Mouse (Mus musculus) lung, postnatal 36 days (tissue): ENCODE data around the gene Extl2.
A peak's percentile ranks its signal among the peaks of the same experiment; 100 is the strongest.

Experiments
- DNase-seq: peaks from one replicate; pipeline ENCODE4 v3.0.0; 2022; ENCODE audit warnings: mixed read lengths

Extl2 gene

DNA sequence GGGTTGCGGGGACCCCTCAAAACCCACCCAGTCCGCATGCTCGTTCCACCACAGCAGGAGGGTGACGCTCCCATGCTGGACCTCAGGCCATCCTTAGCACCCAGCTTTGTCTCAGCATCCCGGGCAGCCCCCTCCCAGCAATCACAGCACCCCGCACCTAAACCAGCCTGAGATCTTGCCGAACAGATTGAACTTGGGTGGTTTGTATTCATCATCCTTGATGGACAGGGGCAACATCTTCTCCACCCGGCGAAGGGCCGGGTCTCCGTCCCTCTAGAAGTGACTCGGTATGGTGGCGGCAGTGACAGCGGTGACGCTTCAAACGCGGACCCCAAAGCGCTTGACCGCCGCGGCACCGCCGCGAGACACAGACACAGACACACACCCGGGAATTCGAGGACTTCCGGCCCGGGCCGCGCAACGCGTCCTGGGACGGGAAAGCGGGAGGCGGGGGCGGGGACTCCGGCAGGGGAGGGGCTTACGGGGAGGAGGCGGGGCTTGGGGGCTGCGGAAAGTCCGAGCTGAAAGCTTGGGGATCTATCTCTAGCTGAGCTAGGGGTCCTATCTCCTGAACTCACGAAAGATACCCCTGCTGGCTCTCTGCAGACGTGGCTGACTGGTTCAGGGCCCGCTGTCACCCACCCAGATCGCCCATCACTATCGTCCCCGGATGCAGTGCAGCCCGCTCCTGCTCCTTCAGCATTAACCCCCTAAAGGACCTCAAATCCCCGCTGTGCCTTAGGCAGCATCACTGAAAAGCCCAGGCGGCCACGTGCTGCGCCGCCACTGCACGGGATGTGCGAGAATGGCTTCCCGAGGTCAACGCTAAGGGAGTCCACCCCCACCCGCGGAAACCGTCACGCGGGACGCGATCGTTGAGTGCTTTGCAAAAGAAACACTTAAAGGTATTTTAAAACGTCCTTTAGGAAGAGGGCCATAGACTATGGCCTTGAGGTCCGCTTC is at the start of gene Extl2, which contains the start of gene Slc30a7:
Extl2 (plus strand) TSS at position 485 of the 963 bp plus-strand sequence.
Slc30a7 (minus strand) TSS at position 429 of the 963 bp plus-strand sequence.
- peak; percentile 86 for DNase-seq

- no peak for DNase-seq
Observed at GRCm38 (mm10) chr3:115961311-115962027, 45.8 kb upstream of the Extl2 start.

- no peak for DNase-seq
Observed at GRCm38 (mm10) chr3:115962028-115962415, 45.2 kb upstream of the Extl2 start.

DNA sequence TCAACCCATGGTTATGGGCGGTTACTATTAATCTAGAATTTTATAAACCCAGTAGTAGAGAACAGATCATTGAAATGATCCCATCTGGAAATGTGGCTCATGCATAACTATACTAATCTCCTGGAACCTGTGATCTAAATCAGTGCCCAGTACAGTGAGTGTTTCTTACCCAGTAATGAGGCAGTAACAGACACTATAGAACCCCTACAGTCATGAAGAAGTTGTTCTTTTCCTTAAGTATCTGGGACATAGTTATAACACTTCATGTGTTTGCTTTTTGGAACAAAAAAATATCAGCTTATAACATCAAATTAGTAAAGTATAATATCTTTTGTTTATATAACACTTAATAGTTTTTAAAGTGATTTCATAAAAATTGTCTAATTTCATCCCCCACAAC is 43.7 kb upstream of the Extl2 start:
- DNase-seq = no peak

- no peak for DNase-seq
Observed at GRCm38 (mm10) chr3:115964071-115964470, 43.2 kb upstream of the Extl2 start.

- DNase-seq = no peak
Observed at GRCm38 (mm10) chr3:115968745-115969530, 38.3 kb upstream of the Extl2 start.

- no peak for DNase-seq
Observed at GRCm38 (mm10) chr3:115971045-115971785, 36.0 kb upstream of the Extl2 start.

- no peak for DNase-seq
Observed at GRCm38 (mm10) chr3:115971891-115972646, 35.2 kb upstream of the Extl2 start.

- peak; percentile 7 for DNase-seq
Observed at GRCm38 (mm10) chr3:115974228-115974627, 33.0 kb upstream of the Extl2 start.

GRCm38 (mm10) chr3:115974995-115975394 is 32.3 kb upstream of the Extl2 start:
- DNase-seq = no peak

- DNase-seq = no peak
Observed at GRCm38 (mm10) chr3:115979000-115979399, 28.3 kb upstream of the Extl2 start.

DNA sequence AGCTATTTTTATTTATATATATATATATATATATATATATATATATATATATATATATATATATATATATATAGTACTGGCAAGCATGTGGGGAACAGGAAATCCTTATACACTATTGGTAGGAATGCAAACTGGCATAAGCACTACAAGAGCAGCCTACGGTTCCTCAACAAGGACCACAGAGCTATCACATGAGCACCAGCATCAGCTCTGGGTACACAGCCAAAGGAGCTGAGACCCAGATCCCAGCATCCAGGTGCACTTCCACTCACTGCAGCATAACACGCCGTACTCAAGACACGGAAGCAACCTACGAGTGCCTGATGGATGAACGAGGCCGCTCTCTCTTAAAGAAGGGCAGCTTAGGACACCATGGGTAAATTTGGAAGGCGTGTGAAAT is 24.0 kb upstream of the Extl2 start:
- no peak for DNase-seq

- no peak for DNase-seq
Observed at GRCm38 (mm10) chr3:115984653-115985052, 22.6 kb upstream of the Extl2 start.

GRCm38 (mm10) chr3:115985183-115985892 is 21.9 kb upstream of the Extl2 start:
- DNase-seq = peak; percentile 19

- peak; percentile 52 for DNase-seq
Observed at GRCm38 (mm10) chr3:115992103-115992502, 15.2 kb upstream of the Extl2 start.

DNA sequence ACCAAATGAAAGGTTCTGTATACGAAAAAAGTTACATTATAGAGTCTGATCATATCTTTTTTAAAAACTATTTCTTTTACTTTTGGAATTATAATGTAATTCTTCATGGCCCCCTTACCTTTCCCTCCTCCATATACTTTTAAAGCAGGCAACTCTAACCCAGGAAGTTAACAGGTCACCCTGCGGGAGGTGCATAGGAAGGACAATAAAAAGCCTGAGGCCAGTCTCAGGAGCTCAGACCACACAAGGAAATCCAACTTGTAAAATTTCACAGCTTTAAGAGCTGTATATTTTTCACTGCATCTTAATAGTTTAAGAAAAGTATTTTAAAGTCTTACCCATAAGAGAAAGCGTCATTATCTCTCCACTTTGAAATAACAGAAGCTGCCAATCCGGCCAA is 14.7 kb upstream of the Extl2 start:
- DNase-seq = no peak

DNA sequence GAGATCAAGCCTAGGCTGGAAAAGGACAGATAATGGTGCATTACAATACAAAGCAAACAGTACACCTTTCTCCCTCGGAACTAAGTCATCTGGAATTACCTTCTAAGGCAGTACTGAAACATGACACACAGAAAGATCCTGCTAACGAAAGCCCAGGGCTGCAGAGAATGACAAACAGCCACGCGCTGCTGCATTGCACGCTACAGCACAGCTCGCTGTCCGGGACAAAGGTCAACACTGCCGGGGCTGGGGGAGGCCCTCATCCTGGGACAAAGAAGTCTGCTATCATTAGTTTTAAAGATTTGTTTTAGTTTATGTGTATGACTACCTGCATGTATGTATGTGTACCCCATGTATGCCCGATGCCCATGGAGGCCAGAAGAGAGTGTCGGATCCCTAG is 14.2 kb upstream of the Extl2 start:
- DNase-seq = no peak

DNA sequence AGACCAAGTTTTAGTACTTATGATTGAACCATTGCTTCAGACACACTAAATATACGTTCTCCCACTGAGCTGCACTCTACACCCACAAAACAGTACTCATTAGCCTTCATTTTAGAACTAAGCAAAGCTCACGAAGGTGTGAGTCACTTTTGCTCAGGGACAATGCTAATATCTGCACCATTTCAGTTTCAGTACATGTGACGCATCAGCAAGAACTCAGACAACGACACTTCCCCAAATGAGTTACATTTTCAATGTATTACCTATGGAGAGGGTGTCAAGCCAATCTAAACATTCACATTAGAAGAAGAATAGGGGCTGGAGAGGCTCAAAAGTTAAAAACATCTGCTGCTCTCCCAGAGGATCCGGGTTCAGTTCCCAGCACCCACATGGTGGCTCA is 10.3 kb upstream of the Extl2 start:
- no peak for DNase-seq

DNA sequence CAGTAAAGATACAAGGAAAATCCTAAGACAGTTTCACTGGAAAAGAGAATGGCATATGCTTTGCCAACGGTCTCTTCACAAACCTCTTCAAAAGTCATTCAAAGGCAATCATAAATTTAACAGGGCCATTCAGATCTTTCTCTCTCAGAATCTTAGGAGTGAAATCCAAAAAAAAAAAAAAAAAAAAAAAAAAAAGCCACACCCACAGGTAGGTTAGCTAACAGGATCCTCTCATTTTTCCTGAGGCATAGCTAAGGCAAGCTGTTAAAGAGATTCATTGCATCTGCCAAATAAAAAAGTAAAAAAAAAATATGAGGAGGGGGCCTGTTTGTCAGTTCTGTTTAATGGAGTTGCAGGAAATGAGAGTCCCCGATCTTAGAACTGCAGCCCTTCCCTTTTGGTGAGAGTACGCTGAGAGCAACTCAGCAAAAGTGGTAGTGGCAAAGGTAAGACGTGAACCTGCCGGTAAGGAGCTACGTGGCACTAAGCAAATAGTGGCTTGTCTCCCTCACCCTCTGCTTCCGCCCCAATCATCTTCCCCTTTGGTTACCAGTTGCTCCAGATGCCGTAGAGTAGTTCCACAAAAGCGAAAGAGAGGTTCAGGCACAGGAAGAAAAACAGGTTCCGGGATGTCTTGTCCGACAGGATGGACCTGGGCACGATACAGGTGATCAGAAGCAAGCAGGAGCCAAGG is 831 bp upstream of the Extl2 start:
- DNase-seq = peak; percentile 53

GRCm38 (mm10) chr3:116007941-116008440 is 729 bp downstream of the Extl2 start:
- peak; percentile 83 for DNase-seq
